Mouse (Mus musculus): Measurements from ENCODE around the gene Treml2. TPM values are rescaled to one million over a fixed set of nuclear protein-coding genes. Genes with fewer than 3 reads are reported as not detected.
"Not testable (repeated sequence)": the region's sequence is repeated elsewhere in the genome, so short reads cannot be mapped to it uniquely, and the experiment has no call there.

Gene Treml2
- polyA plus RNA-seq, 1 experiment from 2014 or later, result 0.10 TPM

- Histone ChIP-seq H3K27me3 (ENCODE audit: control insufficient read depth, insufficient read depth, low read length) (no peaks in the 10 kb centered on the region), H3K27ac (replicated peaks) (no peak overlapping the region), H3K4me1 (replicated peaks; ENCODE audit: control insufficient read depth, insufficient read depth) (no peaks in the 10 kb centered on the region), H3K4me2 (replicated peaks; ENCODE audit: low read depth) (no peak overlapping the region), H3K4me3 (ENCODE audit: low read depth, low read length) (no peak overlapping the region), H3K9me3 (ENCODE audit: control insufficient read depth, low read length) (no peaks in the 10 kb centered on the region), H3K36me3 (ENCODE audit: control insufficient read depth, insufficient read depth, low read length) (no peaks in the 10 kb centered on the region), H3K9ac (ENCODE audit: low read length) (no peak overlapping the region)
- DNase-seq (ENCODE audit: low spot score), result no peak
- TF ChIP-seq CTCF (IDR thresholded peaks at IDR 0.05; ENCODE audit: low read depth), result no peak
- TF ChIP-seq EP300 (optimal IDR thresholded peaks at IDR 0.05), result no peak
- no peak for ATAC-seq (ENCODE audit: low FRiP score, low TSS enrichment)
- 84% methylated on average over 2 of the region's 2 CpGs for WGBS
Measured at GRCm38 (mm10) chr17:48343065-48343464, 43.8 kb downstream of the Treml2 start.

- no peak overlapping the region for H3K27ac ChIP-seq (replicated peaks)
- WGBS, result 75% methylated on average over 4 of the region's 4 CpGs
- ATAC-seq (ENCODE audit: low FRiP score, low TSS enrichment), result no peak
Measured at GRCm38 (mm10) chr17:48345824-48346223, 46.5 kb downstream of the Treml2 start.

GRCm38 (mm10) chr17:48346231-48346630 lies 46.9 kb downstream of the Treml2 start, which contains the start of gene Trem2:
Gene Trem2 (plus strand): TSS chr17:48346401.
- H3K27me3 ChIP-seq (ENCODE audit: control insufficient read depth, insufficient read depth, low read length), result no peaks in the 10 kb centered on the region
- H3K9me3 ChIP-seq (ENCODE audit: control insufficient read depth, low read length), result no peaks in the 10 kb centered on the region
- no peaks in the 10 kb centered on the region for H3K4me1 ChIP-seq (replicated peaks; ENCODE audit: control insufficient read depth, insufficient read depth)
- H3K4me3 ChIP-seq (ENCODE audit: low read depth, low read length), result no peak within 1 kb of the TSS
- ATAC-seq (ENCODE audit: low FRiP score, low TSS enrichment) (no peak), DNase-seq (ENCODE audit: low spot score) (no peak)
- H3K4me2 ChIP-seq (replicated peaks; ENCODE audit: low read depth), result no peak within 1 kb of the TSS
- 70% methylated on average over 5 of the region's 5 CpGs for WGBS
- no peak for TF ChIP-seq CTCF (IDR thresholded peaks at IDR 0.05; ENCODE audit: low read depth)
- TF ChIP-seq EP300 (optimal IDR thresholded peaks at IDR 0.05), result no peak
- H3K27ac ChIP-seq (replicated peaks), result no peak within 1 kb of the TSS
- no peaks in the 10 kb centered on the region for H3K36me3 ChIP-seq (ENCODE audit: control insufficient read depth, insufficient read depth, low read length)
- H3K9ac ChIP-seq (ENCODE audit: low read length), result no peak within 1 kb of the TSS

More at GRCm38 (mm10) chr17:48345824-48346223, 46.5 kb downstream of the Treml2 start:
- Histone ChIP-seq H3K4me1 (replicated peaks; ENCODE audit: control insufficient read depth, insufficient read depth) (no peaks in the 10 kb centered on the region), H3K9ac (ENCODE audit: low read length) (no peak overlapping the region), H3K27me3 (ENCODE audit: control insufficient read depth, insufficient read depth, low read length) (no peaks in the 10 kb centered on the region), H3K4me2 (replicated peaks; ENCODE audit: low read depth) (no peak overlapping the region), H3K9me3 (ENCODE audit: control insufficient read depth, low read length) (no peaks in the 10 kb centered on the region), H3K4me3 (ENCODE audit: low read depth, low read length) (no peak overlapping the region), H3K36me3 (ENCODE audit: control insufficient read depth, insufficient read depth, low read length) (no peaks in the 10 kb centered on the region)
- no peak for DNase-seq (ENCODE audit: low spot score)
- TF ChIP-seq CTCF (IDR thresholded peaks at IDR 0.05; ENCODE audit: low read depth) (no peak), EP300 (optimal IDR thresholded peaks at IDR 0.05) (no peak)

- ATAC-seq (ENCODE audit: low FRiP score, low TSS enrichment) (no peak), DNase-seq (ENCODE audit: low spot score) (no peak)
- H3K4me3 ChIP-seq (ENCODE audit: low read depth, low read length), result no peak overlapping the region
- TF ChIP-seq CTCF (IDR thresholded peaks at IDR 0.05; ENCODE audit: low read depth) (no peak), EP300 (optimal IDR thresholded peaks at IDR 0.05) (no peak)
- H3K36me3 ChIP-seq (ENCODE audit: control insufficient read depth, insufficient read depth, low read length), result no peaks in the 10 kb centered on the region
- H3K9ac ChIP-seq (ENCODE audit: low read length), result no peak overlapping the region
- WGBS, result 64% methylated on average over 4 of the region's 4 CpGs
- no peaks in the 10 kb centered on the region for H3K27me3 ChIP-seq (ENCODE audit: control insufficient read depth, insufficient read depth, low read length)
- no peaks in the 10 kb centered on the region for H3K9me3 ChIP-seq (ENCODE audit: control insufficient read depth, low read length)
- H3K27ac ChIP-seq (replicated peaks), result no peak overlapping the region
- H3K4me2 ChIP-seq (replicated peaks; ENCODE audit: low read depth), result no peak overlapping the region
- no peaks in the 10 kb centered on the region for H3K4me1 ChIP-seq (replicated peaks; ENCODE audit: control insufficient read depth, insufficient read depth)
Measured at GRCm38 (mm10) chr17:48346834-48347233, 47.5 kb downstream of the Treml2 start.

GRCm38 (mm10) chr17:48347287-48347686 lies 48.0 kb downstream of the Treml2 start:
- DNase-seq (ENCODE audit: low spot score) (no peak), ATAC-seq (ENCODE audit: low FRiP score, low TSS enrichment) (no peak)
- 69% methylated on average over 2 of the region's 2 CpGs for WGBS
- H3K27ac ChIP-seq (replicated peaks), result no peak overlapping the region
- no peaks in the 10 kb centered on the region for H3K27me3 ChIP-seq (ENCODE audit: control insufficient read depth, insufficient read depth, low read length)
- no peaks in the 10 kb centered on the region for H3K9me3 ChIP-seq (ENCODE audit: control insufficient read depth, low read length)
- TF ChIP-seq EP300 (optimal IDR thresholded peaks at IDR 0.05) (no peak), CTCF (IDR thresholded peaks at IDR 0.05; ENCODE audit: low read depth) (no peak)
- no peak overlapping the region for H3K4me3 ChIP-seq (ENCODE audit: low read depth, low read length)
- no peaks in the 10 kb centered on the region for H3K4me1 ChIP-seq (replicated peaks; ENCODE audit: control insufficient read depth, insufficient read depth)
- H3K36me3 ChIP-seq (ENCODE audit: control insufficient read depth, insufficient read depth, low read length), result no peaks in the 10 kb centered on the region
- no peak overlapping the region for H3K4me2 ChIP-seq (replicated peaks; ENCODE audit: low read depth)
- no peak overlapping the region for H3K9ac ChIP-seq (ENCODE audit: low read length)

- DNase-seq (ENCODE audit: low spot score), result no peak
- H3K27ac ChIP-seq (replicated peaks), result no peak overlapping the region
- WGBS, result 70% methylated on average over 5 of the region's 5 CpGs
- no peaks in the 10 kb centered on the region for H3K4me1 ChIP-seq (replicated peaks; ENCODE audit: control insufficient read depth, insufficient read depth)
- no peaks in the 10 kb centered on the region for H3K27me3 ChIP-seq (ENCODE audit: control insufficient read depth, insufficient read depth, low read length)
- ATAC-seq (ENCODE audit: low FRiP score, low TSS enrichment), result no peak
- no peak overlapping the region for H3K9ac ChIP-seq (ENCODE audit: low read length)
- no peaks in the 10 kb centered on the region for H3K9me3 ChIP-seq (ENCODE audit: control insufficient read depth, low read length)
- H3K4me2 ChIP-seq (replicated peaks; ENCODE audit: low read depth), result no peak overlapping the region
- H3K36me3 ChIP-seq (ENCODE audit: control insufficient read depth, insufficient read depth, low read length), result no peaks in the 10 kb centered on the region
- TF ChIP-seq CTCF (IDR thresholded peaks at IDR 0.05; ENCODE audit: low read depth) (no peak), EP300 (optimal IDR thresholded peaks at IDR 0.05) (no peak)
- no peak overlapping the region for H3K4me3 ChIP-seq (ENCODE audit: low read depth, low read length)
Measured at GRCm38 (mm10) chr17:48350681-48351193, 51.4 kb downstream of the Treml2 start.

- not testable (repeated sequence) for H3K36me3 ChIP-seq (ENCODE audit: control insufficient read depth, insufficient read depth, low read length); H3K4me2 ChIP-seq (replicated peaks; ENCODE audit: low read depth); DNase-seq (ENCODE audit: low spot score); H3K27ac ChIP-seq (replicated peaks); H3K4me3 ChIP-seq (ENCODE audit: low read depth, low read length); H3K9me3 ChIP-seq (ENCODE audit: control insufficient read depth, low read length); ATAC-seq (ENCODE audit: low FRiP score, low TSS enrichment); H3K27me3 ChIP-seq (ENCODE audit: control insufficient read depth, insufficient read depth, low read length); H3K4me1 ChIP-seq (replicated peaks; ENCODE audit: control insufficient read depth, insufficient read depth); H3K9ac ChIP-seq (ENCODE audit: low read length)
- WGBS, result 80% methylated on average over 7 of the region's 7 CpGs
Measured at GRCm38 (mm10) chr17:48352976-48353375, 53.7 kb downstream of the Treml2 start.
